Mouse (Mus musculus) megakaryocyte, embryonic 14.5 days (primary cell): ENCODE data around the gene Map1lc3b. TPM values are rescaled to one million over a fixed set of nuclear protein-coding genes. Genes with fewer than 3 reads are reported as not detected.

Experiments used
- H3K27me3 ChIP-seq: replicated peaks from 2 replicates; pipeline ENCODE3; 2012; ENCODE audit warnings: inconsistent platforms
- H3K36me3 ChIP-seq: replicated peaks from 2 replicates; pipeline ENCODE3; 2012; ENCODE audit warnings: low read length, inconsistent platforms, mixed read lengths
- H3K4me1 ChIP-seq: 2 replicates; pipeline ENCODE4 v1.6.1; 2012; ENCODE audit warnings: inconsistent platforms
- H3K4me3 ChIP-seq: replicated peaks from 2 replicates; pipeline ENCODE3; 2012; ENCODE audit warnings: moderate library complexity, mild to moderate bottlenecking, inconsistent platforms
- H3K9me3 ChIP-seq: 2 replicates; pipeline ENCODE4 v1.6.1; 2012; ENCODE audit warnings: inconsistent platforms
- FLI1 ChIP-seq: IDR thresholded peaks from 2 replicates; pipeline ENCODE4 v1.6.1; 2012; ENCODE audit warnings: low read length, inconsistent platforms, mixed read lengths
- GATA1 ChIP-seq: IDR thresholded peaks from 3 replicates; pipeline ENCODE4 v1.6.1; 2012; ENCODE audit warnings: mixed read lengths, low read length, inconsistent platforms, borderline replicate concordance
- polyA plus RNA-seq: library from polyadenylated mRNA; stranded (reverse); fragments of >175 nt; gene quantifications from 2 replicates; pipeline ENCODE4 v1.2.3, GENCODE M21; 2012; ENCODE audit warnings: low replicate concordance; ENCODE audit not compliant: insufficient read depth

Map1lc3b gene
- polyA plus RNA-seq, 1 experiment = 147 TPM

GRCm38 (mm10) chr8:121553831-121554475 lies 36.2 kb upstream of the Map1lc3b start:
- no peak for TF ChIP-seq GATA1
- no peak for TF ChIP-seq FLI1
- no peaks in the 10 kb centered on the region for H3K27me3 ChIP-seq
- peaks cover 92% of the 10 kb centered on the region for H3K36me3 ChIP-seq
- no peaks in the 10 kb centered on the region for H3K9me3 ChIP-seq
- H3K4me1 ChIP-seq = peaks cover 7% of the 10 kb centered on the region; the same call in 1 of the 2 replicates
- no peak overlapping the region for H3K4me3 ChIP-seq

- H3K4me3 ChIP-seq = no peak overlapping the region
- peaks cover 16% of the 10 kb centered on the region; the same call in 1 of the 2 replicates for H3K4me1 ChIP-seq
- H3K27me3 ChIP-seq = no peaks in the 10 kb centered on the region
- no peaks in the 10 kb centered on the region for H3K9me3 ChIP-seq
- H3K36me3 ChIP-seq = peaks cover 87% of the 10 kb centered on the region
- TF ChIP-seq GATA1 (no peak), FLI1 (no peak)
Measured at GRCm38 (mm10) chr8:121557746-121558145, 32.4 kb upstream of the Map1lc3b start.

- TF ChIP-seq GATA1 = no peak
- no peak for TF ChIP-seq FLI1
- H3K36me3 ChIP-seq = peaks cover 87% of the 10 kb centered on the region
Measured at GRCm38 (mm10) chr8:121558538-121558937, 31.6 kb upstream of the Map1lc3b start.

GRCm38 (mm10) chr8:121559801-121560200 lies 30.4 kb upstream of the Map1lc3b start:
- H3K4me3 ChIP-seq = no peak overlapping the region
- H3K27me3 ChIP-seq = no peaks in the 10 kb centered on the region
- no peaks in the 10 kb centered on the region for H3K9me3 ChIP-seq
- TF ChIP-seq FLI1 = no peak
- TF ChIP-seq GATA1 = no peak
- peaks cover 84% of the 10 kb centered on the region for H3K36me3 ChIP-seq
- H3K4me1 ChIP-seq = peaks cover 14% of the 10 kb centered on the region; the same call in 1 of the 2 replicates

More at GRCm38 (mm10) chr8:121558538-121558937, 31.6 kb upstream of the Map1lc3b start:
- Histone ChIP-seq H3K4me3 (no peak overlapping the region), H3K9me3 (no peaks in the 10 kb centered on the region), H3K27me3 (no peaks in the 10 kb centered on the region), H3K4me1 (peaks cover 18% of the 10 kb centered on the region; the same call in 1 of the 2 replicates)

- no peaks in the 10 kb centered on the region for H3K9me3 ChIP-seq
- TF ChIP-seq FLI1 (no peak), GATA1 (no peak)
- peaks cover 84% of the 10 kb centered on the region for H3K36me3 ChIP-seq
- H3K4me1 ChIP-seq = peaks cover 20% of the 10 kb centered on the region; the same call in 1 of the 2 replicates
- H3K4me3 ChIP-seq = no peak overlapping the region
- no peaks in the 10 kb centered on the region for H3K27me3 ChIP-seq
Measured at GRCm38 (mm10) chr8:121560432-121561100, 29.6 kb upstream of the Map1lc3b start.

- Histone ChIP-seq H3K4me3 (no peak overlapping the region), H3K9me3 (no peaks in the 10 kb centered on the region), H3K27me3 (no peaks in the 10 kb centered on the region), H3K4me1 (peaks cover 30% of the 10 kb centered on the region; the same call in 1 of the 2 replicates), H3K36me3 (peaks cover 86% of the 10 kb centered on the region)
- TF ChIP-seq GATA1 (no peak), FLI1 (no peak)
Measured at GRCm38 (mm10) chr8:121561636-121562345, 28.4 kb upstream of the Map1lc3b start.

- Histone ChIP-seq H3K27me3 (no peaks in the 10 kb centered on the region), H3K36me3 (peaks cover 87% of the 10 kb centered on the region), H3K4me1 (peaks cover 39% of the 10 kb centered on the region), H3K4me3 (no peak overlapping the region), H3K9me3 (no peaks in the 10 kb centered on the region)
- TF ChIP-seq GATA1 (no peak), FLI1 (no peak)
Measured at GRCm38 (mm10) chr8:121562941-121563351, 27.2 kb upstream of the Map1lc3b start.

GRCm38 (mm10) chr8:121563701-121564100 lies 26.5 kb upstream of the Map1lc3b start:
- Histone ChIP-seq H3K27me3 (no peaks in the 10 kb centered on the region), H3K4me3 (no peak overlapping the region), H3K4me1 (peaks cover 46% of the 10 kb centered on the region), H3K9me3 (no peaks in the 10 kb centered on the region), H3K36me3 (peaks cover 79% of the 10 kb centered on the region)
- TF ChIP-seq GATA1 (no peak), FLI1 (no peak)

- peaks cover 78% of the 10 kb centered on the region for H3K4me1 ChIP-seq
- TF ChIP-seq GATA1 (no peak), FLI1 (no peak)
- no peaks in the 10 kb centered on the region for H3K27me3 ChIP-seq
- peaks cover 55% of the 10 kb centered on the region for H3K36me3 ChIP-seq
- H3K4me3 ChIP-seq = no peak overlapping the region
- no peaks in the 10 kb centered on the region for H3K9me3 ChIP-seq
Measured at GRCm38 (mm10) chr8:121568321-121568720, 21.8 kb upstream of the Map1lc3b start.
